Mouse (Mus musculus): ENCODE results near the gene Unc5b.

Unc5b gene

GRCm38 (mm10) chr10:60821311-60821710 lies 10.1 kb downstream of the Unc5b start:
- DNase-seq (ENCODE audit: low read depth, low spot score): no peak

- DNase-seq (ENCODE audit: low read depth, low spot score): peak; percentile 53
These were observed 10.8 kb downstream of the Unc5b start for GRCm38 (mm10) chr10:60820552-60820951.

GRCm38 (mm10) chr10:60819654-60820192 lies 11.7 kb downstream of the Unc5b start:
- no peak for DNase-seq (ENCODE audit: low read depth, low spot score)

- DNase-seq (ENCODE audit: low read depth, low spot score): no peak
These were observed 12.2 kb downstream of the Unc5b start for GRCm38 (mm10) chr10:60819179-60819578.

GRCm38 (mm10) chr10:60818708-60819107 lies 12.7 kb downstream of the Unc5b start:
- DNase-seq (ENCODE audit: low read depth, low spot score): no peak

GRCm38 (mm10) chr10:60817868-60818267 lies 13.5 kb downstream of the Unc5b start:
- no peak for DNase-seq (ENCODE audit: low read depth, low spot score)

- DNase-seq (ENCODE audit: low read depth, low spot score): no peak
These were observed 14.3 kb downstream of the Unc5b start for GRCm38 (mm10) chr10:60816872-60817648.

GRCm38 (mm10) chr10:60815855-60816254 lies 15.5 kb downstream of the Unc5b start:
- no peak for DNase-seq (ENCODE audit: low read depth, low spot score)

GRCm38 (mm10) chr10:60815059-60815458 lies 16.3 kb downstream of the Unc5b start:
- DNase-seq (ENCODE audit: low read depth, low spot score): no peak

- DNase-seq (ENCODE audit: low read depth, low spot score): no peak
These were observed 16.8 kb downstream of the Unc5b start for GRCm38 (mm10) chr10:60814444-60815057.

GRCm38 (mm10) chr10:60813606-60814005 lies 17.8 kb downstream of the Unc5b start:
- DNase-seq (ENCODE audit: low read depth, low spot score): no peak

- DNase-seq (ENCODE audit: low read depth, low spot score): no peak
These were observed 19.4 kb downstream of the Unc5b start for GRCm38 (mm10) chr10:60811792-60812525.

GRCm38 (mm10) chr10:60808447-60808846 lies 22.9 kb downstream of the Unc5b start:
- no peak for DNase-seq (ENCODE audit: low read depth, low spot score)

- no peak for DNase-seq (ENCODE audit: low read depth, low spot score)
These were observed 23.7 kb downstream of the Unc5b start for GRCm38 (mm10) chr10:60807531-60808185.

GRCm38 (mm10) chr10:60806207-60806538 lies 25.2 kb downstream of the Unc5b start:
- no peak for DNase-seq (ENCODE audit: low read depth, low spot score)

- DNase-seq (ENCODE audit: low read depth, low spot score): no peak
These were observed 25.8 kb downstream of the Unc5b start for GRCm38 (mm10) chr10:60805436-60806206.

GRCm38 (mm10) chr10:60804865-60805264 lies 26.5 kb downstream of the Unc5b start:
- no peak for DNase-seq (ENCODE audit: low read depth, low spot score)

GRCm38 (mm10) chr10:60803971-60804370 lies 27.4 kb downstream of the Unc5b start:
- DNase-seq (ENCODE audit: low read depth, low spot score): no peak

GRCm38 (mm10) chr10:60801898-60802412 lies 29.4 kb downstream of the Unc5b start:
- DNase-seq (ENCODE audit: low read depth, low spot score): no peak

- no peak for DNase-seq (ENCODE audit: low read depth, low spot score)
These were observed 30.0 kb downstream of the Unc5b start for GRCm38 (mm10) chr10:60801168-60801897.
